Mouse (Mus musculus) liver, postnatal 0 days (tissue): ENCODE measurements around the gene Upp1.
A peak's percentile ranks its signal among the peaks of the same experiment; 100 is the strongest.

Experiments
- CTCF ChIP-seq: sonication (generic); IDR thresholded peaks from 2 replicates; pipeline ENCODE4 v1.5.1; 2016; ENCODE audit warnings: antibody characterized with exemption, low read depth
- EP300 ChIP-seq: IDR thresholded peaks from 2 replicates; pipeline ENCODE4 v1.6.1; 2016; ENCODE audit warnings: antibody characterized with exemption, low read depth, mild to moderate bottlenecking

DNA sequence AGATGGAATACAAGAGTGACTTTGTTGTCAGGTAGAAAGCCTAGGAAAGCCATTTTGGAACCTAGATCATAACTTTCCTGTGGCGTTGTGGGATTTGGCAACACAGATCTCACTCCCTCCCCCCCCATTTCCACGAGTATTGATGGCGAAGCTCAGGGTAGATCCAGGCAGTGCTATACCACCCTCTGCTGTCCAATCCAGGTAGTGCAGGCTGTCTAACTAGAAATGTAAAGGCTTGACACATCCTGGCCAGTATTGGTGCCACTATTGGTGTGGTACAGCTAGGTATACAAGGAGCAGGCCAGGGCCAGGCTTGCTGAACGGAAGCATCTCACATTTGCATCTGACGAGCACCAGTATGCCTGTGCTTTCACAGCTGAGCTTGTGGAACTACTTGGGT, 18.6 kb downstream of the Upp1 start:
- TF ChIP-seq CTCF (peak; percentile 98), EP300 (no peak)
